Mouse (Mus musculus): ENCODE measurements around the gene B4galt3.
A peak's percentile ranks its signal among the peaks of the same experiment; 100 is the strongest.

B4galt3 gene

GRCm38 (mm10) chr1:171263666-171264461 lies 6.3 kb upstream of the B4galt3 start:
- no peak for DNase-seq (ENCODE audit: low spot score in 2 of 2)

- no peak for DNase-seq (ENCODE audit: low spot score in 2 of 2)
These were observed 4.0 kb upstream of the B4galt3 start for GRCm38 (mm10) chr1:171265971-171266744.

DNA sequence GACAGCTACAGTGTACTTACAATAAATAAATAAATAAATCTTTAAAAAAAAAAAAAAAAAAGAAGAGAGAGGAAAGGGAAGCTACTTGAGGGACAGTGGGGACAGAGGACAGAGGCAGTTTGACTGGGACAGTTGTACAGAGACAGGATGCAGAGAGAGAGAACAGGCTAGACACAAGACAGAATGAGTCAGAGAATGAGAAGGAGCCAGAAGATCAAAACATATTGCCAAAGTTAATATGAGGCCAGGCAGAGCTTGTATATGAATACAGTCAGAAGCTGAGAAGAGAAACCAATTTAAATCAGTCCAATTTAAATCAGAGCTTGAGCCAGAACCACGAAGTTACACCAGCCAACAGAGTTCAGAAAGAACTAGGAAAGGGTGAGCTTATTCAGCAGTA lies 1.8 kb upstream of the B4galt3 start:
- no peak for DNase-seq (ENCODE audit: low spot score in 2 of 2)

- DNase-seq (ENCODE audit: low spot score in 2 of 2), result no peak
These were observed 409 bp downstream of the B4galt3 start for GRCm38 (mm10) chr1:171270573-171270900.

GRCm38 (mm10) chr1:171271196-171271595 lies 1.1 kb downstream of the B4galt3 start:
- DNase-seq (ENCODE audit: low spot score in 2 of 2), result no peak

GRCm38 (mm10) chr1:171271622-171272021 lies 1.5 kb downstream of the B4galt3 start:
- DNase-seq (ENCODE audit: low spot score in 2 of 2), result no peak

DNA sequence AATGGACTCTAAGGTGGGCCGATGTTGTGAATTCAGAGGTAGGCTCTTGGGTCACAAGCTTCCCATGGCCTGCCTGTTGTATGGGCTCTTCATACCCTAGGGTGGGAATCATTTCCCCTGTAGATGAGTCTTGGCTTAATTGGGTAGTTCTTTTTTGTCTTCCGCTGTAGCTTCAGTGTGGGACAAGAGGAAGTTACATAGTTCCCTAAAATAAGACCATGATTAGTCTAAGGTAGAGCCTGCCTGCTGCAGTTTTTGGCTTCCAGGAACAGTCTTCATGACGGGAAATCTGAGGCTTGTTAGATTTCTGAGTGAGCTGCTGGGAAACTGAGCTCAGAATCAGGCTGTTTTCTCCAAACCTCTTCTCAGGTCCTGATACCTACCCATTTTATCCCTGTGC lies 2.0 kb downstream of the B4galt3 start:
- no peak for DNase-seq (ENCODE audit: low spot score in 2 of 2)

- DNase-seq (ENCODE audit: low spot score in 2 of 2), result no peak
These were observed 4.0 kb downstream of the B4galt3 start for GRCm38 (mm10) chr1:171274171-171274570.

DNA sequence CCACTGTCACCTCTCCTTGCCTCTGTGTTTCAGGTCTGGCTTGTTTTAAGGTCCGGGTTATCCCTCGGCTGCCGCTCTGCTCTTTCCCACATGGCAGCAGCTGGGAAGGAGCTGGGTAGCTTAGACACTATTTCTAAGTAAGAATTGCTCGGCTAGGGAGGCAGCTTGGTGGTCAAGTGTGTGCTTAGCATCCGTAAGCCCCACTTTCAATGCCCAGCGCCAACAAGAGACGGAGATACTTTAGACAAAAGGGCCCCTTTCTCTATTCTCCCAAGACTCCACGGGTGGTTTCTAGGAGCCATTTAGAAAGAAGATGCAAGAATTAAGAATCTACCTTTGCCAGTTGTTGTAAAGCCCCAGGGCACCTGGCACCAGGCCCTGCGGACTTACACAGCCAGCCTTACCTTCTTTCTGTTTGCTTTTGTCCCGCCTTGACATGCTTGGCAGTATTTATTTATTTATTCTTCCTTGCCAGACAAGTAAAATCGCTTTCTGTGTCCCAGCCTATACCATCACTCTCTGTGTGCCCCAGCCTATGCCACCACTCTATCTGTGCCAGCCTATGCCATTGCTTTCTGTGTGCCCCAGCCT lies 5.1 kb downstream of the B4galt3 start:
- DNase-seq (ENCODE audit: low spot score in 2 of 2), result no peak

DNA sequence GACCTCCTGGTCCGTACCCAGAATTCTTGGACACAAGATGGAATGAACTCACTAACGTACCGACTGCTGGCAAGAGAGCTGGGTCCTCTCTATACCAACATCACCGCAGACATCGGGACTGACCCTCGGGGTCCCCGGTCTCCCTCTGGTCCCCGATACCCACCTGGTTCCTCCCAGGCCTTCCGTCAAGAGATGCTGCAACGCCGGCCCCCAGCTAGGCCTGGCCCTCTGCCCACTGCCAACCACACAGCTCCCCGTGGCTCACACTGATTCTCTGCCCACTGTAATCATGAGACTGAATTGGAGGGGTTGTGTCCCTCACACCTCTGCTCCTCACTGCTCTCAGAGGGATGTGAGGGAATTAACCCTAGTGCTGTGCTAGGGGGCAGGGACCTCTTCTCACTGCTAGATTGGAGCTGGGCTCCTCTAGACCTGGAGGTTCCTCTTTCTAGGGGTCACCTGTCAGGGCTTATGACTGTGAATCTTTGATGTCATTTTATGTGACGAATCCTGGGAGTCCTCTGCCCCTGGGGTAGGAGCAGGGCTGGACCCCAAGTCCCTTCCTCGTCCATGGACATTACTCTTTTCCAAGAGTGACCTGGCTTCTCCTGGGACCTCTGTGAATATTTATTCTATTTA lies 6.1 kb downstream of the B4galt3 start:
- peak in 1 of 2 experiments; percentile 3 for DNase-seq (ENCODE audit: low spot score in 2 of 2)

- no peak for DNase-seq (ENCODE audit: low spot score in 2 of 2)
These were observed 7.6 kb downstream of the B4galt3 start for GRCm38 (mm10) chr1:171277736-171278135.

- DNase-seq (ENCODE audit: low spot score in 2 of 2), result peak in 1 of 2 experiments; percentile 4
These were observed 8.3 kb downstream of the B4galt3 start for GRCm38 (mm10) chr1:171278436-171278835.

GRCm38 (mm10) chr1:171279012-171279705 lies 9.0 kb downstream of the B4galt3 start:
- peak; percentile 3 to 5 for DNase-seq (ENCODE audit: low spot score in 2 of 2)

DNA sequence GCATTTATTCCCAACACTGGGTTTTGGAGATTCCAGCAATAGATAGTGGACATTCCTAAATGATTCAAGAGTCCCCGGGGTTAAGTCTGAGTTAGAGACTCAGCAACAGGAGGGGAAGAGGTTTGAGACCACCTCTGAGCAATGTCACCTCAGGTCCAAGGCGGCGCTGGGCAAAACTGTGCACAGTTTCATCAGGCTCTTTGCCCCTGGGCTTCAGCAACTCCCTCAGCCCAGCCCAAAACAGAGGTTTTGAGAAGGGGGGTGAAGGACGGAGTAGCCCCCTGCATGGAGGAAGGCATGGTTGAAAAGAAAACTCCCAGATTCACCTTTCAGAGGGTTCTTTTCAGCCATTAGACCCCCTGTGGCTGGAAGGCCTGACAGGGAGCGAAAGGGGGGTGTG lies 9.6 kb downstream of the B4galt3 start:
- DNase-seq (ENCODE audit: low spot score in 2 of 2), result peak in 1 of 2 experiments; percentile 5

- peak in 1 of 2 experiments; percentile 11 for DNase-seq (ENCODE audit: low spot score in 2 of 2)
These were observed 10.3 kb downstream of the B4galt3 start for GRCm38 (mm10) chr1:171280250-171280915.

DNA sequence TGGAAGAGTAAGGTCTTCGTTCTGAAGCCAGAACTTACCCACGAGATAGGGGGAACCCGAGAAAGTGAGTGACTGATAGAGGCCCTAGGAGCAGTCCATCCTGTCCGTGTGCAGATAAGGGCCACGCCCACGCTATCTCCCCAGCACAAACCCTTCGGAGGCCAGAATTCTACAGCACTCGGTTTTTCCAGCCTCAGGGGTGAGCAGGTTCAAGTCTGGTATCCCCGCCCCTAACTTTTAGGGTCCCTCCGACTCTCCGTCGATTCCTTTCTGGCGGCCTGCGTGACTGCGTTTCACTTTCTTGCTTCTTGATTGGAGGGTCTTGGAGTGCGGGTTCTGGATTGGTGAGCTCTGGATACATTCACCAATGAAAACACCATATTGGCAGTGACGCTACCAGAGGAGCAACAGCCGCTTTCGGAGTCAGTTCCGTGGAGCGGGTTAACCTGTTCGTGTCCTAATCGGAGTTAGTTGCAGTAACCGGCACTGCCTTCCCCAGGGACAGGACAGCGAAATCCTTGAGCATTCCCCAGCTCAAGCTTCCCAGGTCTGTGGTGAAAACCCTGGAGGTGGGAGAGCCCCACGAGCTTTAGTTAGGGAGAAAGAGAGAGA lies 10.9 kb downstream of the B4galt3 start, which contains the start of gene Ppox:
TSS of gene Ppox (minus strand) at position 271 of the 612 bp plus-strand sequence.
- DNase-seq (ENCODE audit: low spot score in 2 of 2), result peak; percentile 90 to 93

DNA sequence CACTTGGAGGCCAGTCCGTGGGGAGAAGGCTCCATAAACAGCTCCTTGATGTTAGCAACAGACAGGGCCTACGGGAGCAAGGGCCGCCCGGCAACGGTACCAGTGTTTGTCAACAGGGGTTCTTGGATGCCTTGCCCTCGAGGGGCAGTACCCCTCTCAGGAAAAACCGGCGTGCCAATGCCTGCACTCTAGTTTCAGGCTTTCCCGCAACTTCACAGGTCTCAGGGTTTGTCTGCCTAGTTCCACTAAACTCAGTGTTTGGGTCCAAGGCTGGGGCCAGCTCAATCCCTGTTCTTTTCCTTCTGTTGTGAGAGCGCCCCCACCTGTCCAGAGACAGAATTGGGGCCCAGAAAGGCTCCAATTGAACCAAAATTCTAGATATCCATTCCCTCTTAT lies 11.4 kb downstream of the B4galt3 start:
- peak; percentile 57 to 71 for DNase-seq (ENCODE audit: low spot score in 2 of 2)

- DNase-seq (ENCODE audit: low spot score in 2 of 2), result peak; percentile 12 to 18
These were observed 12.1 kb downstream of the B4galt3 start for GRCm38 (mm10) chr1:171282086-171282805.

Data from frontal cortex, postnatal 10 days (tissue).